Mouse (Mus musculus): ENCODE measurements around the gene Shkbp1. TPM values are rescaled to one million over a fixed set of nuclear protein-coding genes. Genes with fewer than 3 reads are reported as not detected.

Shkbp1 gene
- polyA plus RNA-seq, 1 experiment from 2014 or later = 24.7 TPM

GRCm38 (mm10) chr7:27384731-27385130, 28.9 kb upstream of the Shkbp1 start:
- peaks cover 11% of the 10 kb centered on the region for H3K27me3 ChIP-seq
- DNase-seq (ENCODE audit: low read depth, low spot score) = no peak
- POLR2A ChIA-PET = interaction anchor here (0.6 kb wide), 1 partner anchor 46 kb away, joined by 5 read pairs; no protein-coding TSS in a partner anchor
- CTCF ChIA-PET = interaction anchor here (1.2 to 2.7 kb wide), 4 partner anchors 9 to 52 kb away, joined by 4 to 6 read pairs (median 5); no protein-coding TSS in a partner anchor
- TF ChIP-seq CTCF (IDR thresholded peaks at IDR 0.05) = peak; percentile 83
- ATAC-seq = no peak
- in situ Hi-C loops (cut with MboI; ENCODE audit: low pct_unique_long_range_greater_than_20kb) = no loop called here

- no peak for TF ChIP-seq CTCF (IDR thresholded peaks at IDR 0.05)
- no peak for ATAC-seq
- in situ Hi-C loops (cut with MboI; ENCODE audit: low pct_unique_long_range_greater_than_20kb) = no loop called here
- ChIA-PET CTCF (interaction anchor here (1.2 to 2.7 kb wide), 4 partner anchors 8 to 51 kb away, joined by 4 to 6 read pairs (median 5); no protein-coding TSS in a partner anchor), POLR2A (no interaction called here)
- peaks cover 13% of the 10 kb centered on the region for H3K27me3 ChIP-seq
- no peak for DNase-seq (ENCODE audit: low read depth, low spot score)
Measured at GRCm38 (mm10) chr7:27384134-27384533, 28.3 kb upstream of the Shkbp1 start.

GRCm38 (mm10) chr7:27383233-27383632, 27.4 kb upstream of the Shkbp1 start:
- DNase-seq (ENCODE audit: low read depth, low spot score) (no peak), ATAC-seq (no peak)
- CTCF ChIA-PET = interaction anchor here (1.0 to 2.7 kb wide), 2 partner anchors 42 to 51 kb away, joined by 3 to 6 read pairs; no protein-coding TSS in a partner anchor
- TF ChIP-seq CTCF (IDR thresholded peaks at IDR 0.05) = no peak
- POLR2A ChIA-PET = no interaction called here
- peaks cover 20% of the 10 kb centered on the region for H3K27me3 ChIP-seq
- in situ Hi-C loops (cut with MboI; ENCODE audit: low pct_unique_long_range_greater_than_20kb) = no loop called here

- H3K27me3 ChIP-seq = peaks cover 21% of the 10 kb centered on the region
- DNase-seq (ENCODE audit: low read depth, low spot score) = no peak
- in situ Hi-C loops (cut with MboI; ENCODE audit: low pct_unique_long_range_greater_than_20kb) = no loop called here
- no peak for ATAC-seq
- TF ChIP-seq CTCF (IDR thresholded peaks at IDR 0.05) = no peak
- POLR2A ChIA-PET = no interaction called here
- CTCF ChIA-PET = no interaction called here
Measured at GRCm38 (mm10) chr7:27381560-27381959, 25.7 kb upstream of the Shkbp1 start.

DNA sequence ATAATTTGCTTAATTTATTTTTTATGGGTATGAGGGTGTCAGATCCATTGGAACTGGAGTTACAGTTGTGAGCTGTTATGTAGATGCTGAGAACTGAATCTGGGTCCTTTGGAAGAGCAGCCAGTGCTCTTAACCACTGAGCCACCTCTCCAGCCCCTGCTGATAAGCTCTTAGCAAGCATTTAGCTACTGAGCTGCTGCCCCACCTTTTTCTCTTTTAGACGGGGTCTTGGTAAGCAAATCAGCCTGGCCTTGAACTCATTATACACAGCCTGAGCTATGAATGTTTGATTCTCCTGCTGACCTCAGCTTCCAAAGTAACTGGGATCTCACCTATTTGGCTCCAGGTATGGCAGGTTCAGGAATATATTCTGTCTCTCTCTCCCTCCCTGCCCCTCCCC, 25.2 kb upstream of the Shkbp1 start:
- no peak for TF ChIP-seq CTCF (IDR thresholded peaks at IDR 0.05)
- ChIA-PET POLR2A (no interaction called here), CTCF (no interaction called here)
- DNase-seq (ENCODE audit: low read depth, low spot score) (no peak), ATAC-seq (no peak)
- in situ Hi-C loops (cut with MboI; ENCODE audit: low pct_unique_long_range_greater_than_20kb) = no loop called here
- peaks cover 26% of the 10 kb centered on the region for H3K27me3 ChIP-seq

GRCm38 (mm10) chr7:27379836-27380235, 24.0 kb upstream of the Shkbp1 start:
- H3K27me3 ChIP-seq = peaks cover 35% of the 10 kb centered on the region
- in situ Hi-C loops (cut with MboI; ENCODE audit: low pct_unique_long_range_greater_than_20kb) = no loop called here
- ATAC-seq (no peak), DNase-seq (ENCODE audit: low read depth, low spot score) (no peak)
- CTCF ChIA-PET = no interaction called here
- no peak for TF ChIP-seq CTCF (IDR thresholded peaks at IDR 0.05)
- POLR2A ChIA-PET = no interaction called here

DNA sequence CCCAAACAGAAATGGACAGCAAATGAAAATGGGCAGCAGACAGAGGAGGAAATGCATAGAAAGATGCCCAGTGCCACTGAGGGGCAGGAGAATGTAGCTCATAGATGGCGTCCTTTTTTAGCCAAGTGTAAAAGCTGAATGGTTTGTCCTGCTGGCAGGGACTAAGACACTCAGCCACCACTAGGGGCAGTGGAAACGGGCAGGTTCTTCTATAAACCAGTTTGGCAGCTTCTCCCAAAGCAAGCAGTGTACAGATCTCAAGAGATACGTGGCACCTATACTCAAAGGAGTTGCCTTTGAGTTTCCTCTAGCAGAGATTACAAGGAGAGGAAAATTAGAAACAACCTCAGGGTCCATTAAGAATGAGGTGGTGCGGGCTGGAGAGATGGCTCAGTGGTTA, 22.6 kb upstream of the Shkbp1 start:
- POLR2A ChIA-PET = no interaction called here
- in situ Hi-C loops (cut with MboI; ENCODE audit: low pct_unique_long_range_greater_than_20kb) = no loop called here

GRCm38 (mm10) chr7:27375274-27375673, 19.5 kb upstream of the Shkbp1 start:
- ATAC-seq (no peak), DNase-seq (ENCODE audit: low read depth, low spot score) (no peak)
- CTCF ChIA-PET = interaction anchor here (1.7 kb wide), 1 partner anchor 9 kb away, joined by 5 read pairs; no protein-coding TSS in a partner anchor
- POLR2A ChIA-PET = interaction anchor here (0.6 kb wide), 1 partner anchor 15 kb away, joined by 4 read pairs; no protein-coding TSS in a partner anchor
- no peak for TF ChIP-seq CTCF (IDR thresholded peaks at IDR 0.05)
- H3K27me3 ChIP-seq = peaks cover 69% of the 10 kb centered on the region
- in situ Hi-C loops (cut with MboI; ENCODE audit: low pct_unique_long_range_greater_than_20kb) = no loop called here

More for the DNA sequence above, 22.6 kb upstream of the Shkbp1 start:
- no peak for TF ChIP-seq CTCF (IDR thresholded peaks at IDR 0.05)
- ATAC-seq = no peak
- CTCF ChIA-PET = interaction anchor here (0.9 kb wide), 1 partner anchor 17 kb away, joined by 4 read pairs; no protein-coding TSS in a partner anchor
- H3K27me3 ChIP-seq = peaks cover 46% of the 10 kb centered on the region
- DNase-seq (ENCODE audit: low read depth, low spot score) = no peak

DNA sequence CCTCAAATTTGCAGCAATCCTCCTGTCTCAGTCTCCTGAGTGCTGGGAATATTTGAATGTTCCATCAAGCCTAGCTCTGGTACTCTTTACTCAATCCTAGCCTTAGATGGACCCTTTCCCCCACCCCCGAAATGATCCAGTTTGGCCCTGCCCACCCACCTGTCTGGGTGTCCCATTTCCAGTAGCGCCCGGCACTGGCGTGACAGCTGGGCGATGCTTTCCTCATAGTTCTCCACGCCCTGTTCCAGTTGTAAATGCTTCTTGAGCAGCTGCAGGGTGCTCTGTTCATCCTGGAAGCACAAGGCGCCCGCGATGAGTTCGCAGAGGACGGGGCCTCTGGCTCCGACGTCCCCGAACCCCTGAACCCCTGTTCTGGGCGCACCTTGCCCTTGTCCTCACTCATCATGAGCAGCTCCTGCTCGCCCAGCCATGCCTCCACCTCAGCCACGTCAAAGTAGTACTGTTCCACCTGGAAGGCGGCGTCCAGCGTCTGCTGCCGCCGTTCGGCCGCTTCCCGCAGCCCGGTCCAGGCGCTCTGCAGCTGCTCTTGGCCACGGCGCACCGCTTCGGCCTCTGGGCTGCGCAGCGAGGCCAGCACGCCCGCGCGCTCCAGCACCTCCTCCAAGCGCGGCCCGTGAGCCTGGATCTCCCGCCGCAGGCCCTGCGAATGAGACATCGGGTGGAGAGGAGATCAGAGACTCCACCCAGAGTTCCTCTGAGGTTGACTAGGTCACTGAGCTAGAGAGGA, 16.1 kb upstream of the Shkbp1 start:
- ChIA-PET POLR2A (no interaction called here), CTCF (no interaction called here)
- DNase-seq (ENCODE audit: low read depth, low spot score) = no peak
- H3K27me3 ChIP-seq = peaks cover 83% of the 10 kb centered on the region
- in situ Hi-C loops (cut with MboI; ENCODE audit: low pct_unique_long_range_greater_than_20kb) = no loop called here
- TF ChIP-seq CTCF (IDR thresholded peaks at IDR 0.05) = no peak
- no peak for ATAC-seq

GRCm38 (mm10) chr7:27369111-27369510, 13.3 kb upstream of the Shkbp1 start:
- in situ Hi-C loops (cut with MboI; ENCODE audit: low pct_unique_long_range_greater_than_20kb) = no loop called here
- no peak for DNase-seq (ENCODE audit: low read depth, low spot score)
- H3K27me3 ChIP-seq = peaks cover 67% of the 10 kb centered on the region
- ChIA-PET POLR2A (no interaction called here), CTCF (interaction anchor here (1.3 kb wide), 1 partner anchor 34 kb away, joined by 4 read pairs; no protein-coding TSS in a partner anchor)
- ATAC-seq = no peak
- no peak for TF ChIP-seq CTCF (IDR thresholded peaks at IDR 0.05)

DNA sequence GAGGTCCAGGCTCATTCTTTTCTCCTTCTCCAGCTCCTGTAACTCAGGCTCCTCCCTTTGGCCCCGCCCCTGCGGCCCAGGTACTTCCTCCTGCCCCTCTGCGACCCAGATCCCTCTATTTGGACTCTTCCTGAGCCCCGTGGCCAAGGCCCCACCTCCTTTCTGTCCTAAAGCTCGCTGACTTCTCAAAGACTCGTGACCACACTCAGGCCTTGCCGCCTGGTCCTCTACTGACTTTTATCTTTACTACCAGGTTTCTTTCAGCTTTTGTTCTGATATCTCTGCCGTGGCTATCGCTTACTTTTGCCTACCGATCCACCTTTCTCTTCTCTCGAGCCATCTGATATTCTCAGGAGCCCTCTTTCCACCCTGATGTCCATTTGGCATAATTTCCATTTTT, 12.2 kb upstream of the Shkbp1 start:
- no peak for ATAC-seq
- in situ Hi-C loops (cut with MboI; ENCODE audit: low pct_unique_long_range_greater_than_20kb) = no loop called here
- ChIA-PET POLR2A (no interaction called here), CTCF (interaction anchor here (1.3 kb wide), 1 partner anchor 35 kb away, joined by 4 read pairs; no protein-coding TSS in a partner anchor)
- DNase-seq (ENCODE audit: low read depth, low spot score) = no peak
- peaks cover 62% of the 10 kb centered on the region for H3K27me3 ChIP-seq
- TF ChIP-seq CTCF (IDR thresholded peaks at IDR 0.05) = no peak

All from Patski (cell line).